Mouse (Mus musculus) gonadal fat pad, adult 2 months (tissue): ENCODE measurements around the gene Mtmr3. TPM values are rescaled to one million over a fixed set of nuclear protein-coding genes. Genes with fewer than 3 reads are reported as not detected.
A peak's percentile ranks its signal among the peaks of the same experiment; 100 is the strongest.

Experiments used
- DNase-seq: peaks from one replicate; pipeline ENCODE4 v3.0.0-alpha.2; 2012; ENCODE audit warnings: low read depth
- polyA plus RNA-seq: library from polyadenylated mRNA; depleted of rRNA; stranded (reverse); fragments of >200 nt; gene quantifications from 2 replicates; pipeline ENCODE4 v1.2.3, GENCODE M21; 2012

Gene Mtmr3
- polyA plus RNA-seq, 1 experiment, result 33.3 TPM

- no peak for DNase-seq
Measured at GRCm38 (mm10) chr11:4522142-4522664, 72.5 kb downstream of the Mtmr3 start.

GRCm38 (mm10) chr11:4518981-4519380 lies 75.7 kb downstream of the Mtmr3 start:
- no peak for DNase-seq

GRCm38 (mm10) chr11:4507421-4507820 lies 87.2 kb downstream of the Mtmr3 start:
- DNase-seq, result no peak

- no peak for DNase-seq
Measured at GRCm38 (mm10) chr11:4506486-4506885, 88.2 kb downstream of the Mtmr3 start.

GRCm38 (mm10) chr11:4502206-4502605 lies 92.5 kb downstream of the Mtmr3 start:
- no peak for DNase-seq

GRCm38 (mm10) chr11:4500826-4501225 lies 93.8 kb downstream of the Mtmr3 start:
- DNase-seq, result no peak

- no peak for DNase-seq
Measured at GRCm38 (mm10) chr11:4500261-4500660, 94.4 kb downstream of the Mtmr3 start.

GRCm38 (mm10) chr11:4499456-4499855 lies 95.2 kb downstream of the Mtmr3 start:
- no peak for DNase-seq

GRCm38 (mm10) chr11:4498774-4499173 lies 95.9 kb downstream of the Mtmr3 start:
- DNase-seq, result no peak

GRCm38 (mm10) chr11:4497501-4498118 lies 97.1 kb downstream of the Mtmr3 start:
- no peak for DNase-seq

GRCm38 (mm10) chr11:4495021-4495540 lies 99.6 kb downstream of the Mtmr3 start:
- no peak for DNase-seq

- DNase-seq, result no peak
Measured at GRCm38 (mm10) chr11:4489207-4489606, 105.5 kb downstream of the Mtmr3 start.

- DNase-seq, result no peak
Measured at GRCm38 (mm10) chr11:4488798-4489197, 105.9 kb downstream of the Mtmr3 start.

GRCm38 (mm10) chr11:4488367-4488766 lies 106.3 kb downstream of the Mtmr3 start:
- no peak for DNase-seq

GRCm38 (mm10) chr11:4487401-4487965 lies 107.2 kb downstream of the Mtmr3 start:
- no peak for DNase-seq

- DNase-seq, result no peak
Measured at GRCm38 (mm10) chr11:4484541-4484940, 110.1 kb downstream of the Mtmr3 start.

- no peak for DNase-seq
Measured at GRCm38 (mm10) chr11:4482641-4483040, 112.0 kb downstream of the Mtmr3 start.

- DNase-seq, result peak; percentile 63
Measured at GRCm38 (mm10) chr11:4476184-4476697, 118.4 kb downstream of the Mtmr3 start.

GRCm38 (mm10) chr11:4472464-4473179 lies 122.0 kb downstream of the Mtmr3 start:
- DNase-seq, result no peak

GRCm38 (mm10) chr11:4471734-4472133 lies 122.9 kb downstream of the Mtmr3 start:
- DNase-seq, result no peak

- no peak for DNase-seq
Measured at GRCm38 (mm10) chr11:4471251-4471650, 123.4 kb downstream of the Mtmr3 start.

- no peak for DNase-seq
Measured at GRCm38 (mm10) chr11:4469091-4469490, 125.6 kb downstream of the Mtmr3 start.
